Mouse (Mus musculus) embryonic facial prominence, embryonic 13.5 days (tissue): ENCODE data around the gene Ppard. TPM values are rescaled to one million over a fixed set of nuclear protein-coding genes. Genes with fewer than 3 reads are reported as not detected.

Experiments
- ATAC-seq: fragments of 200-750 bp; cut with Nextera tagmentation; 2 replicates; pipeline ENCODE4 v1.8.0; 2017; ENCODE audit warnings: low read depth; ENCODE audit not compliant: insufficient number of reproducible peaks, insufficient read depth, low FRiP score, low TSS enrichment
- H3K27ac ChIP-seq: fragments of 300-500 bp; sonication (generic); 2 replicates; pipeline ENCODE4 v1.5.1; 2015; ENCODE audit warnings: moderate library complexity, mild to moderate bottlenecking, inconsistent platforms
- H3K27me3 ChIP-seq: fragments of 300-500 bp; sonication (generic); 2 replicates; pipeline ENCODE4 v1.6.1; 2015; ENCODE audit warnings: mild to moderate bottlenecking, inconsistent platforms
- H3K36me3 ChIP-seq: fragments of 300-500 bp; sonication (generic); 2 replicates; pipeline ENCODE4 v1.6.1; 2015; ENCODE audit warnings: mild to moderate bottlenecking, inconsistent platforms
- H3K4me1 ChIP-seq: fragments of 300-500 bp; sonication (generic); 2 replicates; pipeline ENCODE4 v1.6.1; 2015; ENCODE audit warnings: inconsistent platforms
- H3K4me2 ChIP-seq: fragments of 300-500 bp; sonication (generic); 2 replicates; pipeline ENCODE4 v1.6.1; 2015; ENCODE audit warnings: moderate library complexity, mild to moderate bottlenecking, inconsistent platforms
- H3K4me3 ChIP-seq: fragments of 300-500 bp; sonication (generic); 2 replicates; pipeline ENCODE4 v1.5.1; 2015; ENCODE audit warnings: mild to moderate bottlenecking, inconsistent platforms
- H3K9ac ChIP-seq: fragments of 300-500 bp; sonication (generic); 2 replicates; pipeline ENCODE4 v1.6.1; 2015; ENCODE audit warnings: mild to moderate bottlenecking, inconsistent platforms
- H3K9me3 ChIP-seq: fragments of 300-500 bp; sonication (generic); 2 replicates; pipeline ENCODE4 v1.6.1; 2016; ENCODE audit warnings: inconsistent platforms
- WGBS: fragments of 180-500 bp; shearing (Covaris S2); methylation state at CpG from one replicate; pipeline ENCODE4 v1.1.7; 2015; ENCODE audit warnings: mixed read lengths; 5-methylcytosine and 5-hydroxymethylcytosine counted together
- polyA plus RNA-seq: library from polyadenylated mRNA; unstranded; fragments of >200 nt; fragmentation: Nextera tagmentation; extraction: Ambion mirVana; gene quantifications from 2 replicates; pipeline ENCODE4 v1.2.1, GENCODE M21; 2015

Ppard gene
- polyA plus RNA-seq, 1 experiment from 2014 or later = 3.3 TPM

GRCm38 (mm10) chr17:28345271-28345721, 112.8 kb downstream of the Ppard start:
- H3K4me2 ChIP-seq = peak overlapping the region; percentile 57
- H3K27ac ChIP-seq = peak overlapping the region; percentile 94
- H3K27me3 ChIP-seq = no peaks in the 10 kb centered on the region
- 10% methylated on average over 8 of the region's 8 CpGs for WGBS
- H3K4me3 ChIP-seq = peak overlapping the region; percentile 34
- peaks cover 7% of the 10 kb centered on the region for H3K36me3 ChIP-seq
- no peaks in the 10 kb centered on the region for H3K9me3 ChIP-seq
- no peak for ATAC-seq
- H3K9ac ChIP-seq = peak overlapping the region; percentile 66
- peaks cover 84% of the 10 kb centered on the region for H3K4me1 ChIP-seq

GRCm38 (mm10) chr17:28345882-28346281, 113.4 kb downstream of the Ppard start:
- 0 out of 2 replicates have a peak, but pooled peaks have one; percentile 9 for ATAC-seq
- Histone ChIP-seq H3K36me3 (peaks cover under 1% of the 10 kb centered on the region), H3K4me3 (peak overlapping the region; percentile 34), H3K27ac (peak overlapping the region; percentile 94), H3K9ac (peak overlapping the region; percentile 66), H3K4me2 (peak overlapping the region; percentile 57), H3K9me3 (no peaks in the 10 kb centered on the region), H3K27me3 (no peaks in the 10 kb centered on the region), H3K4me1 (peaks cover 78% of the 10 kb centered on the region)
- WGBS = 4% methylated on average over 10 of the region's 10 CpGs

GRCm38 (mm10) chr17:28347327-28347726, 114.8 kb downstream of the Ppard start:
- Histone ChIP-seq H3K9me3 (no peaks in the 10 kb centered on the region), H3K9ac (no peak overlapping the region), H3K4me1 (peaks cover 74% of the 10 kb centered on the region), H3K36me3 (no peaks in the 10 kb centered on the region), H3K27me3 (no peaks in the 10 kb centered on the region), H3K4me2 (peak overlapping the region; percentile 81), H3K4me3 (0 out of 2 replicates have a peak overlapping the region, but pooled peaks have one; percentile 94), H3K27ac (peak overlapping the region; percentile 39; the same call in 1 of the 2 replicates)
- ATAC-seq = no peak
- WGBS = 73% methylated on average over 10 of the region's 10 CpGs

GRCm38 (mm10) chr17:28348211-28348610, 115.7 kb downstream of the Ppard start:
- no peaks in the 10 kb centered on the region for H3K9me3 ChIP-seq
- H3K4me1 ChIP-seq = peaks cover 75% of the 10 kb centered on the region
- H3K4me2 ChIP-seq = peak overlapping the region; percentile 81
- H3K36me3 ChIP-seq = no peaks in the 10 kb centered on the region
- H3K9ac ChIP-seq = peak overlapping the region; percentile 97
- peak overlapping the region; percentile 48 for H3K27ac ChIP-seq
- no peak for ATAC-seq
- 25% methylated on average over 6 of the region's 6 CpGs for WGBS
- H3K4me3 ChIP-seq = peak overlapping the region; percentile 94
- no peaks in the 10 kb centered on the region for H3K27me3 ChIP-seq

GRCm38 (mm10) chr17:28349264-28349880, 116.9 kb downstream of the Ppard start:
- no peak for ATAC-seq
- H3K27me3 ChIP-seq = no peaks in the 10 kb centered on the region
- H3K4me2 ChIP-seq = peak overlapping the region; percentile 81
- 5% methylated on average over 11 of the region's 13 CpGs for WGBS
- H3K4me3 ChIP-seq = peak overlapping the region; percentile 94
- no peaks in the 10 kb centered on the region for H3K36me3 ChIP-seq
- H3K9ac ChIP-seq = peak overlapping the region; percentile 97
- peak overlapping the region; percentile 100 for H3K27ac ChIP-seq
- peaks cover 65% of the 10 kb centered on the region for H3K4me1 ChIP-seq
- H3K9me3 ChIP-seq = no peaks in the 10 kb centered on the region

GRCm38 (mm10) chr17:28349901-28350465, 117.5 kb downstream of the Ppard start:
- Histone ChIP-seq H3K4me1 (peaks cover 59% of the 10 kb centered on the region), H3K9me3 (no peaks in the 10 kb centered on the region), H3K27ac (peak overlapping the region; percentile 100), H3K4me3 (peak overlapping the region; percentile 94), H3K36me3 (no peaks in the 10 kb centered on the region), H3K27me3 (no peaks in the 10 kb centered on the region), H3K4me2 (peak overlapping the region; percentile 81), H3K9ac (peak overlapping the region; percentile 97)
- peak; percentile 2; the same call in 1 of the 2 replicates for ATAC-seq
- under 1% methylated on average over 48 of the region's 54 CpGs for WGBS

- Histone ChIP-seq H3K4me2 (peak within 1 kb of the TSS; percentile 81), H3K4me1 (peaks cover 52% of the 10 kb centered on the region), H3K36me3 (no peaks in the 10 kb centered on the region), H3K27ac (peak within 1 kb of the TSS; percentile 100), H3K27me3 (no peaks in the 10 kb centered on the region), H3K9ac (peak within 1 kb of the TSS; percentile 97), H3K4me3 (peak within 1 kb of the TSS; percentile 94), H3K9me3 (no peaks in the 10 kb centered on the region)
- under 1% methylated on average over 61 of the region's 73 CpGs for WGBS
- peak; percentile 85 for ATAC-seq
These were observed 118.2 kb downstream of the Ppard start, which contains the start of gene Tead3 for GRCm38 (mm10) chr17:28350466-28351352. Gene Tead3, minus strand, starts transcription at chr17:28350817.

Other genes with a start within 250 kb of the Ppard start
- 1.9 and 2.1 TPM in 2 replicates for gene Tcp11, start 152.1 kb upstream of the Ppard start, polyA plus RNA-seq
- 9.4 and 10.1 TPM in 2 replicates for gene Scube3, start 90.6 kb upstream of the Ppard start, polyA plus RNA-seq
- 36.6 and 41.2 TPM in 2 replicates for gene Zfp523, start 55.6 kb upstream of the Ppard start, polyA plus RNA-seq
- gene Def6, start 24.9 kb upstream of the Ppard start, polyA plus RNA-seq = 13.0 and 13.1 TPM in 2 replicates
- 34.5 and 39.5 TPM in 2 replicates for gene Fance, start 80.8 kb downstream of the Ppard start, polyA plus RNA-seq
- gene Rpl10a, start 95.8 kb downstream of the Ppard start, polyA plus RNA-seq = 653 and 701 TPM in 2 replicates
- 14.9 and 18.9 TPM in 2 replicates for gene Tead3, start 118.1 kb downstream of the Ppard start, polyA plus RNA-seq
- 7.3 and 10.5 TPM in 2 replicates for gene Tulp1, start 132.5 kb downstream of the Ppard start, polyA plus RNA-seq